Mouse (Mus musculus) heart, embryonic 13.5 days (tissue): ENCODE measurements around the gene Sspo. TPM values are rescaled to one million over a fixed set of nuclear protein-coding genes. Genes with fewer than 3 reads are reported as not detected.

ENCODE experiments used
- ATAC-seq: fragments of 200-750 bp; cut with Nextera tagmentation; 2 replicates; pipeline ENCODE4 v1.8.0; 2017; ENCODE audit warnings: moderate TSS enrichment; ENCODE audit not compliant: insufficient number of reproducible peaks, low FRiP score, low TSS enrichment; ENCODE audit errors: extremely low read depth
- H3K27ac ChIP-seq: fragments of 300-500 bp; sonication (generic); replicated peaks from 2 replicates; pipeline ENCODE4 v1.5.1; 2015; ENCODE audit warnings: moderate library complexity, mild to moderate bottlenecking, inconsistent platforms
- H3K27me3 ChIP-seq: fragments of 300-500 bp; sonication (generic); replicated peaks from 2 replicates; pipeline ENCODE4 v1.6.1; 2015; ENCODE audit warnings: mild to moderate bottlenecking, inconsistent platforms
- H3K36me3 ChIP-seq: fragments of 300-500 bp; sonication (generic); 2 replicates; pipeline ENCODE4 v1.6.1; 2015; ENCODE audit warnings: mild to moderate bottlenecking, inconsistent platforms
- H3K4me1 ChIP-seq: fragments of 300-500 bp; sonication (generic); 2 replicates; pipeline ENCODE4 v1.6.1; 2015; ENCODE audit warnings: inconsistent platforms
- H3K4me2 ChIP-seq: fragments of 300-500 bp; sonication (generic); 2 replicates; pipeline ENCODE4 v1.6.1; 2015; ENCODE audit warnings: inconsistent platforms, mild to moderate bottlenecking, moderate library complexity
- H3K4me3 ChIP-seq: fragments of 300-500 bp; sonication (generic); 2 replicates; pipeline ENCODE4 v1.5.1; 2015; ENCODE audit warnings: moderate library complexity, mild to moderate bottlenecking, inconsistent platforms
- H3K9ac ChIP-seq: fragments of 300-500 bp; sonication (generic); 2 replicates; pipeline ENCODE4 v1.6.1; 2015; ENCODE audit warnings: inconsistent platforms, mild to moderate bottlenecking, moderate library complexity
- H3K9me3 ChIP-seq: fragments of 300-500 bp; sonication (generic); 2 replicates; pipeline ENCODE4 v1.6.1; 2016; ENCODE audit warnings: inconsistent platforms
- WGBS: fragments of 180-500 bp; shearing (Covaris S2); methylation state at CpG from one replicate; pipeline ENCODE4 v1.1.7; 2015; ENCODE audit warnings: mixed read lengths; 5-methylcytosine and 5-hydroxymethylcytosine counted together
- microRNA-seq: library from miRNA; unstranded; fragments of <30 nt; microRNA quantifications from one replicate; pipeline ENCODE4, GENCODE M21; 2016
- polyA plus RNA-seq: library from polyadenylated mRNA; unstranded; fragments of >200 nt; fragmentation: Nextera tagmentation; extraction: Ambion mirVana; gene quantifications from 2 replicates; pipeline ENCODE4 v1.2.1, GENCODE M21; 2015

Gene Sspo
- polyA plus RNA-seq, 1 experiment from 2014 or later, result 0.27 TPM

DNA sequence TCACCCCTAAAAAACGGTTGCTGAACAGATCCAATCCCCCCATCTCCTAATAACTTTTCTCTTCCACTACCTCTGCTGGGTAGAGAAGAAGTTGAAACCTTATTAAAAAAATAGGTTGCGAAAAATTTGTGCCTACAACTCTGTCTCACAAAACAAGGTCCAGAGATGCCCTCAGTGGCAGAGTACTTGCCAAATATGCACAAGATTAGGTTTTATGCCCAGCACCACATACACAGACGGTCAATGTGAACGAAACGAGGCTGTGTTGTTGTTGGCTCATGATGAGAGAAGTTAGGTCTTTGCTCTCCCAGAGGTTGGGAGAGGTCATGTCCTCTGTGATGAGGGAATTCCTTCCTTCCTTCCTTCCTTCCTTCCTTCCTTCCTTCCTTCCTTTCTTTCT, 97.2 kb downstream of the Sspo start:
- Histone ChIP-seq H3K27me3 (no peaks in the 10 kb centered on the region; the same call in 1 of the 2 replicates), H3K4me2 (no peak overlapping the region), H3K27ac (no peak overlapping the region), H3K9me3 (no peaks in the 10 kb centered on the region), H3K4me1 (peaks cover 11% of the 10 kb centered on the region), H3K4me3 (no peak overlapping the region), H3K9ac (no peak overlapping the region), H3K36me3 (no peaks in the 10 kb centered on the region)
- ATAC-seq, result no peak
- 65% methylated on average over 5 of the region's 5 CpGs for WGBS

GRCm38 (mm10) chr6:48546271-48546670, 98.2 kb downstream of the Sspo start:
- Histone ChIP-seq H3K27ac (no peak overlapping the region), H3K4me2 (no peak overlapping the region), H3K27me3 (no peaks in the 10 kb centered on the region; the same call in 1 of the 2 replicates), H3K4me3 (no peak overlapping the region), H3K9me3 (no peaks in the 10 kb centered on the region), H3K9ac (no peak overlapping the region), H3K4me1 (peaks cover 11% of the 10 kb centered on the region), H3K36me3 (no peaks in the 10 kb centered on the region)
- no peak for ATAC-seq
- WGBS, result 32% methylated on average over 1 of the region's 1 CpGs

GRCm38 (mm10) chr6:48546858-48547257, 98.8 kb downstream of the Sspo start:
- H3K4me1 ChIP-seq, result peaks cover 8% of the 10 kb centered on the region
- no peak overlapping the region for H3K27ac ChIP-seq
- no peak overlapping the region for H3K9ac ChIP-seq
- no peak overlapping the region for H3K4me3 ChIP-seq
- H3K27me3 ChIP-seq, result no peaks in the 10 kb centered on the region; the same call in 1 of the 2 replicates
- H3K4me2 ChIP-seq, result no peak overlapping the region
- no peaks in the 10 kb centered on the region for H3K36me3 ChIP-seq
- H3K9me3 ChIP-seq, result no peaks in the 10 kb centered on the region
- 57% methylated on average over 4 of the region's 4 CpGs for WGBS
- no peak for ATAC-seq

GRCm38 (mm10) chr6:48548314-48548713, 100.3 kb downstream of the Sspo start:
- ATAC-seq, result no peak

More at GRCm38 (mm10) chr6:48548314-48548713, 100.3 kb downstream of the Sspo start:
- Histone ChIP-seq H3K36me3 (no peaks in the 10 kb centered on the region), H3K4me3 (no peak overlapping the region), H3K9ac (no peak overlapping the region), H3K27me3 (no peaks in the 10 kb centered on the region; the same call in 1 of the 2 replicates), H3K4me1 (no peaks in the 10 kb centered on the region), H3K9me3 (no peaks in the 10 kb centered on the region), H3K27ac (no peak overlapping the region), H3K4me2 (no peak overlapping the region)
- 77% methylated on average over 6 of the region's 6 CpGs for WGBS

Small RNA genes lying within 50 kb of the gene (microRNA-seq; reads per million reads assigned to microRNA genes)
- gene Gm24325, result not detected

Other genes with a start within 250 kb of the Sspo start
- 15.4 and 17.8 TPM in 2 replicates for gene Krba1, start 52.6 kb upstream of the Sspo start, polyA plus RNA-seq
- 16.1 and 20.8 TPM in 2 replicates for gene Zfp467, start 2.4 kb upstream of the Sspo start, polyA plus RNA-seq
- gene Atp6v0e2, start 89.4 kb downstream of the Sspo start, polyA plus RNA-seq, result 18.2 and 22.7 TPM in 2 replicates
- 7.2 and 7.6 TPM in 2 replicates for gene Lrrc61, start 106.6 kb downstream of the Sspo start, polyA plus RNA-seq
- 29.7 and 35.8 TPM in 2 replicates for gene Rarres2, start 124.6 kb downstream of the Sspo start, polyA plus RNA-seq
- 0.86 TPM in 1 of 2 replicates, not detected in the other for gene Gm45021, start 141.4 kb downstream of the Sspo start, polyA plus RNA-seq
- 22.5 and 24.6 TPM in 2 replicates for gene Repin1, start 145.7 kb downstream of the Sspo start, polyA plus RNA-seq
- gene Gm44965, start 145.7 kb downstream of the Sspo start, polyA plus RNA-seq, result not detected in 2 replicates
- gene Zfp775, start 153.8 kb downstream of the Sspo start, polyA plus RNA-seq, result 4.8 and 5.5 TPM in 2 replicates
- 1.2 TPM in 2 replicates for gene AI854703, start 178.5 kb downstream of the Sspo start, polyA plus RNA-seq
- gene Gimap8, start 199.0 kb downstream of the Sspo start, polyA plus RNA-seq, result 1.1 and 1.2 TPM in 2 replicates
- gene Gimap9, start 227.9 kb downstream of the Sspo start, polyA plus RNA-seq, result 7.5 and 8.7 TPM in 2 replicates
- gene Gimap4, start 236.3 kb downstream of the Sspo start, polyA plus RNA-seq, result 18.4 and 19.1 TPM in 2 replicates